Mouse (Mus musculus) ES-E14 (cell line): ENCODE results near the gene Ace3.

Experiments used
- CHD2 ChIP-seq: IDR thresholded peaks from 2 replicates; pipeline ENCODE4 v1.6.1; 2014; ENCODE audit warnings: mild to moderate bottlenecking, low read depth, low read length, inconsistent platforms
- ZNF384 ChIP-seq: IDR thresholded peaks from 2 replicates; pipeline ENCODE4 v1.6.1; 2012; ENCODE audit warnings: low read depth, low read length, inconsistent platforms

- TF ChIP-seq ZNF384 (no peak), CHD2 (no peak)
These were observed 50.8 kb downstream of the Ace3 start for GRCm38 (mm10) chr11:106045256-106045655.
